Mouse (Mus musculus) forelimb bud, embryonic 11.5 days (tissue): Measurements from ENCODE around the gene Wfdc15a.
A peak's percentile ranks its signal among the peaks of the same experiment; 100 is the strongest.

ENCODE experiments used
- DNase-seq: peaks from one replicate; pipeline ENCODE4 v3.0.0-alpha.2; 2012; ENCODE audit warnings: low read depth, low spot score

Gene Wfdc15a

DNA sequence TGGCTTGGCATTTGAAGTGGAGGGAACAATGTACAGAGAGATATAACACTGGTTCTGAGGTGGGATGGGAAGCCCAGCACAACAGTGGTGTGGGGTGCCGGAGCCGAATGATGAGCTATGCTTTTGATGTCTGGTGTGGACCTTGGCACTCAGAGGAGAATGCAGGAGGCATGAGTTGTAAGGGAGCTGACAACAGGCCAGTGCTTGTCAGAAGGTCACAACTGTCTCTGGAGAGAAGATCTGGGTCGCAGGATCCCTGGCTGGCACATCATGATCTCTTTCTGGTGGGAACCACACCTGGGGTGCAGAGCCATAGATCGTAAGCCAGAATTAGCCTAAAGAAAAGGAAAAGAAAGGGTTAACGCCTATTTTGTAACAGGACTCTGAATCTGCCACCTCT lies 22.1 kb downstream of the Wfdc15a start:
- DNase-seq, result no peak

DNA sequence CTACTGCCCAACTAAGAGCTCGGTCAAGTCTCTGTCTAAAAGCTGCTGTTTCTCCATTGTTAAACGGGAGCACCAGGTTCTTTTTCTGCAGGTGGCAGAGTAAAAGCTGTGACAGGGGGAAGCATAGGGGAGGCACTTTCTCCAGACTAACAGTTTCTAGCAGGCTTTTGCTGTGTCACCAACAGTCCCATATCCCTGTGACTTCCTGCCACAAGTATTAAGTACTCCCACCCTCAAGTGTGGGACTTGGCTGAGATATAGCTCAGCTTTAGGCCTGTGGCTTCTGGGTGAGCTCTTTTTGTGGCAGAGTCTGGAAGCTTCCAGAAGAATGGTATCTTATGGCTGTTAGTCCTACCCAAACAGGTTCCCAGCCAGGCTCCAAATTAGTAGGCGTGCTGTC lies 24.1 kb downstream of the Wfdc15a start:
- DNase-seq, result no peak

DNA sequence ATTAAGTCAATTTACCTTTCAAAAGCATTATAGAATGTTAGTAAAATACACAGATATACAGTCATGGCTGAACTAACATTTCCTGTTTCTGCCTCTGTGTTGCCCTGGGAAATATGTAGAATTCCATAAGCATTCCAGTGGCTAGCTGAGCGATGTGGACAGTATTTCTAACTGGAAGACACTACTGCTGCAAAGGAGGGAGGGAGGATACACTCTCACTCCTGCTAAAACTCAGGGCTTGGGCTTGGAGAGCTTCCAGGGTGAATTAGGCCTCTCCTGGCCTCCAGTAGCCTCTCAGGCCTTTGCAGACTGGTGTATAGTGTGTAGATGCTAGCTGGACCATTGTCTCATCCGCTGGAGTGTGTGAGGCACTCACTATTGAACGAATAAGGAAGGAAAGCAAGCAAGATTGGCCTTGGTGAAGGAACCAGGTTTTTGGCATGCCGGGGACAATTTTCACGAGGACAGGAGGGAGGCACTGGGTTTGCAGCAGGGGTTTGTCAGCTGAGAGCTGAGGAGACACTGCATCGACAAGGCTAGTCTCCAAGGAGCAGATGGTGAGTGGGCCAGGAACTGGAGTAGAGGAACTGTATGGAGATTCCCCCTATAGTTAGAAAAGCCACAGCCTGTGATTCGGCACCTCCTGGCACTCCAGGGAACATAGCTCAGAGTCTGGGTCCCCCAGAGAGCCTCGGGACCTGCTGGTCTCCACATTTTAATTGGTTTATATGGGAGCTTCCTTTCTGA lies 25.1 kb downstream of the Wfdc15a start:
- no peak for DNase-seq

DNA sequence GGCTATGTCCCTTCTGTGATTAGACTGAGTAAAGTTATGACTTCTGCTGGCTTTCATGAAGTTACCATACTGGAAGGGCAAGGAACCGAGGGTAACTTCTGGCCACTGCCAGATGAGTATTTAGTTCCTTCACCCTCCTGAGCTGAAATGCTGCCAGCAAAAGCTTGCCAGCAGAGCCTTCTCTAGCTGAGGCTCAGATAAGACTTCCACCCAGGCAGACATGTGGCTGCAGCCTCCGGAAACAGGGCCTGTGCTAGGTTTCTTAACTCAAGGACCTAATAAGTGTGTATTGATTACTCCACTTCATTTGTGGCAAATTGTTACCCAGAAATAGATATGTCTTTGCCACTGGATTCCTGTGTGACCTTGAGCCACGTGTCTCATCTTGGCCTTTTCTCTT lies 26.5 kb downstream of the Wfdc15a start:
- no peak for DNase-seq

DNA sequence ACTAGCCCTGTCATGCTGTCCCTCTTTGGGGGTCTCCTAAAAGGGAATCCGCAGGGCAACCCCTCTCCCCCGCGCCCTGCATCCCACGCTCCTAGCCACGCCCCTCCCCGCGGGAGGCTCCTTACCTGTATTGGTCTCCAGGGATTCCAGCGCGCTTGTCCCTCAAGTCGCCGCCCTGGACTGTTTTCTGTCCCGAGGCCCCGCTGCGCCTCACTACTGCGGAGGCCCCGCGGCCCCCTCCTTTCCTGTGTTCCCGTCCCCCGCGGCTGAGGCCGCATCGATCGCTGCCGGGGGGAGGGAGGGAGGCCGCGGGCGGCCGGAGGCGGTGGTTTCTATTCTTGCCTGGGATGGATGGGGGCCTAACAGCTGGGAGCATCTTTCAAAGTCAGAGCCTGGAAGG lies 29.0 kb downstream of the Wfdc15a start, which contains the start of gene Kcns1:
TSS of gene Kcns1 (minus strand) at position 212 of the 400 bp plus-strand sequence.
- DNase-seq, result no peak

DNA sequence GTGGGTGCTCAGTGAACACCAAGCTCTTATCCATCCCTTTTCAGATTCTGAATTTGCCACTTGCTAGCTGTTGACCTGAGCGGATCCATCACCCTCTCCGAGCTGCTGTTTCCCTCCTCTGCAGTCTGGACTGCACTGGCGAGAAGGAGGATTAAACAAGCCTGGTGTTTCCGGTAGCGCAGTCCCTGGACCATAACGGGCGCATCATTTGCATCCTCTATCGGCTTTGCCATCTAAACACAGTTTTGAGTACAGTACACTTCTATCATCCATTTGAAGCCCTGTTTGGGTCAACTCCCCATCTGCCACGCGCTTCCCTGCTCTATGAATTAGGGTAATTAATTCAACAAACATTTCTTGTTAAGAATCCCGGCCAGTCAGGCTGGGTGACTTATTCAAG lies 29.6 kb downstream of the Wfdc15a start:
- DNase-seq, result no peak

DNA sequence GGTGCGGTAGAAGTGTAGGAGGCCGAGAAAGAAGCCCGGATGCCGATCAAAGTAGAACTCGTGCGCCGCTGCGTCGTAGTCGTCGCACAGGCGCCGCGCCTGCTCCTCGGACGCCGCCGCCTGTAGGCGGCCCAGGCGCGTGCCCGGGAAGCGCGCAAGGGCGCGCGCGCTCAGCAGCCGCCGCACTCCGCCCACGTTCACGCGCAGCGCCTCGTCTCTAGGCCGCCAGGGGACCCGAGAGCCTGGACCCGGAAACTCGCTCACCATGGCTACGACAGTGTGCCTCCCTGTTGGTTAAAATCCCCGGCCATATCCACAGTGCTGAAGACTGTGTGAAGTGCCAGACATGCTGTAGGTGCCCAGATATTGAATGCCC lies 31.4 kb downstream of the Wfdc15a start:
- no peak for DNase-seq

DNA sequence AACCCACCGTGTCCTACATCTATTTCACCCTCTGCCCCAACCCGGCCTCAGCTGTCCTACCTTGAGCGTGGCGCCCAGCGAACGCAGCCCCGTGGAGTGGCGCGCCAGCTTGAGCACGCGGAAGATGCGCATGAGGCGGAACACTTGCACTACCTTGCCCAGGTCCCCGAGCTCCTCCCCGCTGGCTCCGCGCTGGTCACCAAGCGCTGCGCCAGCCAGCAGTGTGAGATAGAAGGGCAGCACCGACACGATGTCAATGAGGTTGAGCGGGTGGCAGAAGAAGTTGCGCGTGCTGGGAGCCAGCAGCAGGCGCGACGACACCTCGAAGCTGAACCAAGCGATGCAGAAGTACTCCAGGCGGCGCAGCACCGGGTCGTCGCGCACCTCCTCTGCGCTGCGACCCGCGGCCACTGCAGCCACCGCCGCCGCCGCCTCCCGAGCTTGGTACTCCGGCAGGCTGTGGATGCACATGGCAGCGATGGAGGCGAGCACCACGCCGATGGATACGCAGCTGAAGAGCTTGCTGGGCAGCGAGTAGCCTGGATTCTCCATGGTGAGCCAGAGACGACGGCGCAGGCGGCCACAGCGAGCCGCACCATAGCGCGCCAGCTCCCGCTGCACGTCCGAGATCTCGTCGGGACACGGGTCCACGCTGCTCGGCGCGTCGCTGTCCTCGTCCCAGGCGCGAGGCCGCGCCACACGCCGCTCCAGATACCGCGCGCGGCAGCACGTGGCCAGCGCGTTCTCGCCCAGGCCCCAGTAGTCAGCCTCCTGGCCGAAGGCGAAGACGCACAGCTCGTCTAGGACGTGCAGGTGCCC lies 32.0 kb downstream of the Wfdc15a start:
- DNase-seq, result peak; percentile 18

DNA sequence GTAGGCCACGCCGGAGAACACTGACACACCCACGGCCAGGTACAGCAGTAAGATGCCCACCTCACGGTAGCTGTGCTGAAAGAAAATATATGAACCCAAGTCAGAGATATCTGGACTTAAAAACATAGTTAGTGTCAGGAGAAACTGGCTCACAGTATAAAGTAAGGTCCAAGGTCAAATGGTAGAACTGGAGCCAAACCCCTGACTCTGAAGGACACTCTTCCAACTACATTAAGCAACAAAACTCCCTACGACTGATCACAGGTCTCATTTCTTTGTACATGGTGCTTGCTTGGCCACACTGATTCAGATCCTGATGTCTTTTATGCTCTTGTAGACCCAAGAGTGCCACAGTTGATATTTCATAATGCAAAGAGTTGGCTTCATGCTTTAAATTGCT lies 35.0 kb downstream of the Wfdc15a start:
- DNase-seq, result no peak

DNA sequence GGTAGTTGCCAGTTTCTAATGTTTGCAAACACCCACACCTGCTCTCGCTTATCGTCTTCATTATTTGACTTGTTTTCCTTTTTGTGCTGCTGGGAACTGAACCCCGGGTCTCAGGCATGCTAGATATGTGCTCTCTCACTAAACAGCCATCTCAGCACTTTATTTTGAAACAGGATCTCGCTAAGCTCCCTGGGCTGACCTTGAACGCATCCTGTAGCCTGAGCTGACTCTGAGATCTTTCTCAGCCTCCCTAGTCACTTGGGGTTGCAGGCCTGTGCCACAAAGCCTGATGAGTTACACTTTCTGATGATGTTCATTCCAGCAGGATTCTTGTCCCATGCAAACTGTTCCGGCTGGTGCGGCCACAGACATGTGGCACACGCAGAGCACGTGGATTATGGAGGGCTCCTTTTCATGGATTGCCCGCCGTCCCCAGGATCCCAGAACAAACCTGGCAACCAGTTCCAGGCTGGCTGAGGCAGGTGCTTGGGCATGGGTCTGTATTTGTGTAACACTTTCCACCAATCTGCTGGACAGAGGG lies 38.3 kb downstream of the Wfdc15a start:
- no peak for DNase-seq

DNA sequence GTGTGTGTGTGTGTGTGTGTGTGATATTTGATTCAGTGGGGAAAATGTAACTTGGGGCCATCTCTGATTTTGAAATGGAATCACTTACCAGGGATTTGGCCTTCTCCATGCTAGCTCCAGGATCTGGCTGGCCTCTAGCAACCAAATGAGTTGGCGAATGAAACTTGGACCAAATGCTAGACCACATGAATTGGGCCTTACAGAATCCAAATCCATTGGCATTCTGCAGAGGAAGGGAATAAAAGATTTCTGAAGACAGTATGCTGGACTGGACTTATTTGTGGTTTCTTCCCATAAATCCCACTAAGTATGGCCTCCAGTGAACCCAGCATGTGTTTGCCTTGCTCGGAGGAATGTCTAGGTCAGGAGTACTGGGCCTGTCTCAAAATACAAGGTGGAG lies 41.1 kb downstream of the Wfdc15a start:
- no peak for DNase-seq

DNA sequence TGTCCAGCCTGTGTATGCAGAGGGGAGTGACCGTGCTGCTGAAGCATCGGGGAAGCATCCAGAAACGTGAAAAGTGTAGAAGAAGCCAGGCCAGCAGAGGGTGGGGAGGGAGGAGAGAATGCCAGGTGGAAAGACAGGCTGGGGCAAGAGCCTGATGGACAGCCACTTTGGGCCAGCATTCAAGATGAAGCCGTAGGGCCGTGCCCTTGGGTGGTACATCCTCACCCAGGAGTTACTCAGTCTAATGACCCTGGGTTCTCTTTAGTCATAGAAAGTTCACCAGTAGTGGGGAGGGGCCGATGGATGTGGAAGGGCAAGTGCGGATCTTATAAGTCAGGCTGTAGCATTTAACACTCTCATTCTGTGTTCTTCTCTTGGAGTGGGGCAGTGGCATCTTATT lies 43.8 kb downstream of the Wfdc15a start:
- DNase-seq, result no peak

DNA sequence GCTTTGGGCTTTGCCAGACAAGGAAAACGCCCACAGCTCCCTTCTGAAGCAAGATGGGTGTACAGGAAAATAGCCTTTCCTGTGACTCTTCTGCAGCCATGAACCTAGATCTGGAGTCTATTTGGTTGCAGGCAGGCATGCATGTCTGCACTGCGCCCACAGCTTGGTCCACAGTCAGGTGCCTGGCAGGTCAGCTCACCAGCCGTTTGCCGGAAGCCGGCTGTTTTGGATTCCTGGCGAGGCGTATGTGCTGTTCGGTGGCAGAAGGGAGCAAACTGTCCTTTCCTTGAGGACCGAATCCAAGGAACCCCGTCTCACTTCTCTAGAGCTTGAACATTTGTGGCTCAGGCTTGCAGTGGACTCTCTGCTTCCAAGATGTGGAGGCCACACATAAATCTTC lies 45.9 kb downstream of the Wfdc15a start:
- no peak for DNase-seq

DNA sequence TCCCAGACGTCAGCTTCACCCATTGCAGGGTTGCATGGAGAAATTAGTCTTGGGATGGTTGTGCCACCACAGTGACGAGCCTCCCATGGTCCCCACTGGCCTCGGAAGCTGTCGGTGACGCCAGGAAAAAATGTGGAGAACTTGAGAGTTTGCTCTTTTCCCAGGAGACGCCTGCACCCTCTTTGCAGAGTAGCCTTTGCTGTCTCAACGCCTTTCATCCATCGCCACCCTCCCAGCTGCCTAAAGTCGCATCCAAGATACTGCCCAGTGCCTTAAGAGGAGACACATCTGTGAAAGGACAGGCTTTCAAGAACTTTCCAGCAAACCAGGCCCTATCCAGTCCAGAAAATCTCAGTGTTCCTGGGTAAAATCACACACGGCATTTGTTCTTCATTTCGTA lies 47.6 kb downstream of the Wfdc15a start:
- DNase-seq, result no peak

DNA sequence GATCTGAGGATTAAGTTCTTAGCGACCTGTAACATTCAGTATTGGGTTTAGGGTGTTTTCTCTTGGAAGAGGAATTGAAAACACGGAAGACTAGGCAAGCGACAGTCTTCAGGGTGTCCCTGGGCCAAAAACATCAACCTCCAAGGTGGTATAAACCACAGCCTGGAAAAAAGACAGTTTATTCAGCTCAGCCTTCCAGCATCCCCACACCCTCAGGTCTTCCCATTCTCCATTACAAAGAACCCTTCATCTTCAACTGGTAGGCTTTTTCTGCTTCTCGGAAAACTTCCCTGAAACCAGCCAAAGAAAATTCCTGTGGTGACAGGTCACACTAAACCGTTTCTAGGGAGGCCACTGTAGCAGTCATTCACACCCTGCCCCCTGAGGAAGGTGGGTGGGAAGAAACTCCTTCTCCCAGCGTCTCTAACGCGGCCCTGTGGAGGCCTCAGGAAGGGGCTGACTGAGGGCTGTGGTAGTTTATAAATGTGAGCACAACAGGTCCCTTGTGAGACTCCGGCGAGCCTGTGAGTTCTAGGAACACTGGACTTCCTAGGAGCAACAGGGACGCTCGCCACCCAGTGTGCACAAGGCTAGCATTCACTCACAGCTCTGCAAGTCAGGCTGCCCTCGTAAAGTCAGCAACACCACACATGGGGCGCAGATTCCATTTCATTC lies 49.7 kb downstream of the Wfdc15a start:
- DNase-seq, result peak; percentile 70
